Mouse (Mus musculus): ENCODE measurements around the gene Bcl2l15. TPM values are rescaled to one million over a fixed set of nuclear protein-coding genes. Genes with fewer than 3 reads are reported as not detected.

Bcl2l15 gene
- polyA plus RNA-seq, 2 experiments = 0.84 to 1.1 TPM

DNA sequence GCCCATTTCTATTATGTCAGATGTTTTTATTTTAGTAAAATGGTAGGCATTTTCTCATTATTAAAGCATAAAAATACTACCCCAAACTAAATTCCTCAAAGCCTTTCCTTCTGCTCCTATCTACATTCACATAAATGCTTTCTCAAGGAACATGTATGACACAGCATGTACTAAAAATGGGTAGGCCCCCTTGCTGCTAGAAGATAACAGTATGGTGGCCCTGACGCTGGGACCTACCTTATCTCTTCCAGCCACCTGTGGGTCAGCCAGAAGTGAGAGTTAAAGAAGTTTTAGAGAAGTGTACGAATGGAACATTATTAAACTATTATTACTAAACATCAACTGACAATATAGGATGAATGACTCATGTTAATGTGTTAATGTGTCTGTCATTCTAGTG is 32.9 kb upstream of the Bcl2l15 start:
- Histone ChIP-seq H3K4me1 (ENCODE audit: control insufficient read depth, insufficient read depth, low read length) (no peaks in the 10 kb centered on the region), H3K4me2 (replicated peaks; ENCODE audit: low read depth, low read length, severe bottlenecking) (no peak overlapping the region), H3K4me3 (replicated peaks; ENCODE audit: low read length) (no peak overlapping the region), H3K27me3 (ENCODE audit: control insufficient read depth, insufficient read depth, low read length) (no peaks in the 10 kb centered on the region), H3K27ac (replicated peaks; ENCODE audit: low read depth, low read length) (no peak overlapping the region), H3K36me3 (ENCODE audit: control insufficient read depth, insufficient read depth, low read length) (peaks cover 23% of the 10 kb centered on the region), H3K9ac (ENCODE audit: low read depth, low read length, severe bottlenecking) (no peak overlapping the region), H3K9me3 (ENCODE audit: control insufficient read depth, low read length) (no peaks in the 10 kb centered on the region)
- DNase-seq (ENCODE audit: low spot score) (no peak), ATAC-seq (ENCODE audit: low FRiP score, low read depth) (no peak)
- 75% methylated on average over 2 of the region's 2 CpGs for WGBS
- no peak for TF ChIP-seq POLR2A (IDR thresholded peaks at IDR 0.05; ENCODE audit: borderline replicate concordance, extremely low read depth, insufficient read depth, insufficient read length)

GRCm38 (mm10) chr3:103801631-103802531 is 30.5 kb upstream of the Bcl2l15 start:
- H3K27me3 ChIP-seq (ENCODE audit: control insufficient read depth, insufficient read depth, low read length) = no peaks in the 10 kb centered on the region
- peak overlapping the region; percentile 15 for H3K27ac ChIP-seq (replicated peaks; ENCODE audit: low read depth, low read length)
- H3K36me3 ChIP-seq (ENCODE audit: control insufficient read depth, insufficient read depth, low read length) = peaks cover 43% of the 10 kb centered on the region
- H3K9me3 ChIP-seq (ENCODE audit: control insufficient read depth, low read length) = no peaks in the 10 kb centered on the region
- no peak for TF ChIP-seq POLR2A (IDR thresholded peaks at IDR 0.05; ENCODE audit: borderline replicate concordance, extremely low read depth, insufficient read depth, insufficient read length)
- H3K4me3 ChIP-seq (replicated peaks; ENCODE audit: low read length) = no peak overlapping the region
- 78% methylated on average over 10 of the region's 10 CpGs for WGBS
- no peaks in the 10 kb centered on the region for H3K4me1 ChIP-seq (ENCODE audit: control insufficient read depth, insufficient read depth, low read length)
- no peak overlapping the region for H3K4me2 ChIP-seq (replicated peaks; ENCODE audit: low read depth, low read length, severe bottlenecking)
- DNase-seq (ENCODE audit: low spot score) (peak; percentile 22), ATAC-seq (ENCODE audit: low FRiP score, low read depth) (peak; percentile 63)
- no peak overlapping the region for H3K9ac ChIP-seq (ENCODE audit: low read depth, low read length, severe bottlenecking)

- no peak for ATAC-seq (ENCODE audit: low FRiP score, low read depth)
- Histone ChIP-seq H3K27ac (replicated peaks; ENCODE audit: low read depth, low read length) (no peak overlapping the region), H3K9ac (ENCODE audit: low read depth, low read length, severe bottlenecking) (no peak overlapping the region), H3K36me3 (ENCODE audit: control insufficient read depth, insufficient read depth, low read length) (peaks cover 45% of the 10 kb centered on the region), H3K4me1 (ENCODE audit: control insufficient read depth, insufficient read depth, low read length) (no peaks in the 10 kb centered on the region), H3K9me3 (ENCODE audit: control insufficient read depth, low read length) (no peaks in the 10 kb centered on the region), H3K4me3 (replicated peaks; ENCODE audit: low read length) (no peak overlapping the region), H3K27me3 (ENCODE audit: control insufficient read depth, insufficient read depth, low read length) (no peaks in the 10 kb centered on the region), H3K4me2 (replicated peaks; ENCODE audit: low read depth, low read length, severe bottlenecking) (no peak overlapping the region)
- WGBS = 85% methylated on average over 8 of the region's 8 CpGs
- DNase-seq (ENCODE audit: low spot score) = no peak
- no peak for TF ChIP-seq POLR2A (IDR thresholded peaks at IDR 0.05; ENCODE audit: borderline replicate concordance, extremely low read depth, insufficient read depth, insufficient read length)
These were observed 29.5 kb upstream of the Bcl2l15 start for GRCm38 (mm10) chr3:103802861-103803260.

DNA sequence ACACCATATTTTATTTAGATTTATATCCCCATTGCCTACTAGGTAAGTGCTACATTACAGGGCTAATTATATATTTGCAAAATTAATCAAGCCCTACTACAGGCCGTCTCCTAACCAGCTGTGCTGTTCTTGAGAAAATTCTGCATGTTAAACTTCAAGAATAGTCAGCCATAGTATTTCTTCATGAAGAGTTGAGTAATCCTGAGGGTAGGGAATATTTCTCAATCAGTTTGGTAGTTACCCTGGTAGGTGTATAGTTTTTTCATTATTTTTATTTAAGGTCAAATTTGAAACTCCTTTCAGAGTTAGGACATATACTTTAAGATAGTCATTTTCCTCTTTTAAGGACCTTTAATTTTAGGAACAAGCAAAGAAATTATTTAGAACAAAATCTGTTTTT is 26.7 kb upstream of the Bcl2l15 start:
- no peak overlapping the region for H3K27ac ChIP-seq (replicated peaks; ENCODE audit: low read depth, low read length)
- no peaks in the 10 kb centered on the region for H3K27me3 ChIP-seq (ENCODE audit: control insufficient read depth, insufficient read depth, low read length)
- no peaks in the 10 kb centered on the region for H3K9me3 ChIP-seq (ENCODE audit: control insufficient read depth, low read length)
- ATAC-seq (ENCODE audit: low FRiP score, low read depth) = no peak
- WGBS = 88% methylated on average over 1 of the region's 1 CpGs
- no peak for DNase-seq (ENCODE audit: low spot score)
- peaks cover 45% of the 10 kb centered on the region for H3K36me3 ChIP-seq (ENCODE audit: control insufficient read depth, insufficient read depth, low read length)
- no peak overlapping the region for H3K9ac ChIP-seq (ENCODE audit: low read depth, low read length, severe bottlenecking)
- no peak for TF ChIP-seq POLR2A (IDR thresholded peaks at IDR 0.05; ENCODE audit: borderline replicate concordance, extremely low read depth, insufficient read depth, insufficient read length)
- H3K4me2 ChIP-seq (replicated peaks; ENCODE audit: low read depth, low read length, severe bottlenecking) = no peak overlapping the region
- no peak overlapping the region for H3K4me3 ChIP-seq (replicated peaks; ENCODE audit: low read length)
- peaks cover 7% of the 10 kb centered on the region for H3K4me1 ChIP-seq (ENCODE audit: control insufficient read depth, insufficient read depth, low read length)

- Histone ChIP-seq H3K27ac (replicated peaks; ENCODE audit: low read depth, low read length) (peak within 1 kb of the TSS; percentile 79), H3K4me3 (replicated peaks; ENCODE audit: low read length) (peak within 1 kb of the TSS; percentile 84), H3K9ac (ENCODE audit: low read depth, low read length, severe bottlenecking) (peak within 1 kb of the TSS; percentile 78), H3K36me3 (ENCODE audit: control insufficient read depth, insufficient read depth, low read length) (peaks cover 39% of the 10 kb centered on the region), H3K4me1 (ENCODE audit: control insufficient read depth, insufficient read depth, low read length) (peaks cover 7% of the 10 kb centered on the region), H3K9me3 (ENCODE audit: control insufficient read depth, low read length) (no peaks in the 10 kb centered on the region), H3K27me3 (ENCODE audit: control insufficient read depth, insufficient read depth, low read length) (no peaks in the 10 kb centered on the region), H3K4me2 (replicated peaks; ENCODE audit: low read depth, low read length, severe bottlenecking) (peak within 1 kb of the TSS; percentile 75)
- peak; percentile 91 for DNase-seq (ENCODE audit: low spot score)
- peak; percentile 96 for ATAC-seq (ENCODE audit: low FRiP score, low read depth)
- under 1% methylated on average over 58 of the region's 70 CpGs for WGBS
- TF ChIP-seq POLR2A (IDR thresholded peaks at IDR 0.05; ENCODE audit: borderline replicate concordance, extremely low read depth, insufficient read depth, insufficient read length) = peak; percentile 51; the same call in 1 of the 2 replicates
These were observed 23.3 kb upstream of the Bcl2l15 start, which contains the start of the genes Dclre1b, Ap4b1 and Gm43064 for GRCm38 (mm10) chr3:103808891-103809798. TSS of gene Dclre1b (minus strand) at chr3:103809444. TSS of gene Ap4b1 (plus strand) at chr3:103809520. TSS of gene Gm43064 (plus strand) at chr3:103809573.

Data from limb, embryonic 14.5 days (tissue).